Mouse (Mus musculus): ENCODE measurements around the gene Ints14.
A peak's percentile ranks its signal among the peaks of the same experiment; 100 is the strongest.
"Not testable (repeated sequence)": the region's sequence is repeated elsewhere in the genome, so short reads cannot be mapped to it uniquely, and the experiment has no call there.

Ints14 gene

DNA sequence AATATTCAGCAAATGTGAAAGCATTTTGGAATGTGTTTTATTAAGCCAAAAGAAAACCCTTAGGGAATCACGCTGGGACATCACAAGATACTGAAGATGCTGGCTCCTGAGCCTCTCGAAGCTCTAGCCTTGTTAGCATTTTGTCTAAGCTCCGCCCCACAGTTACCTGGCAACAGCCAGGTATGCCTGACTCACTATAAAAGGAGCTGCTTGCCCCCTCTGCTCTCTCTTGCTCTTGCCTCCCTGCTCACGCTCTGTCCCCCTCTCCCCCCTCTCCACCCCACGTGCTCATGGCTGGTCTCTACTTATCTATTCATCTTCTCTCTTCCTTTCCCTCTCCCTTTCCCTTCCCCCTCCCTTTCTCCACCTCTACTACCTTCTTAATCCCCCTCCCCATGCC, 8.7 kb upstream of the Ints14 start:
- DNase-seq (ENCODE audit: low read depth), result no peak

GRCm38 (mm10) chr9:64953190-64953589, 7.5 kb upstream of the Ints14 start:
- no peak for DNase-seq (ENCODE audit: low read depth)

DNA sequence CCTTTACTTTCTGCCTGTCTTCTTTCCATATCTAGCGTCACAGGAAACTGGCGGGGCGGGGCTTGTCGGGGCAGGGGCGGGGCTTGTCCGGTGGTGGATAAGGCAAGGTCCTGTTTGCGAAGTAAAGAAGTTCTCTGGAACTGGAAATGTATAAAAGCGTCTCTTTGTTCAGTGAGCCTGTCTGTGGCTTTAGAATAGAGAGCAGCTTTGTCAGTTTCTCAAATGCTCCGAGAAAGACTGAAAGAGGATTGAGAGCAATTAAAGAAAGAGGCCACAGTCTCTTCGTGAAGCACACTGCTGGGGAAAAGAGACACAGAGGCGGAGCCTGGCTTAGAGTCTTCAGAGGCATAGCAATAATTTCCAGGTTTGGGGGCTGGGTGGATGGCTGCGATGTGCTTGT, 4.4 kb upstream of the Ints14 start:
- DNase-seq (ENCODE audit: low read depth), result peak; percentile 74

DNA sequence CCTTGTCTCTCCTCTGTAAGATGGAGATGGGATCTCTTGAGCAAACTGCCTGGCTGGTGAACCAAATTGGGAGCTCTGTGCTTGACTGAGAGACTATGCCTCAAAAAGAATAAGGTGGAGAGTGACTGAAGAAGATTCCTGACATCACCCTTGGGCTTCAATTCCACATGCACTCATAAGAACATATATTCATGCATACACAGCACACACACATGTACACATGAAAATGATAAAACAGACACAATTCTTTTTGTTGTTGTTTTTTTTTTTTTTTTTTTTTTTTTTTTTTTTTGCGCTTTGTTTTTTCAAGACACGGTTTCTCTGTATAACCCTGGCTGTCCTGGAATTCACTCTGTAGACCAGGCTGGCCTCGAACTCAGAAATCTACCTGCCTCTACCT, 3.4 kb upstream of the Ints14 start:
- no peak for DNase-seq (ENCODE audit: low read depth)

DNA sequence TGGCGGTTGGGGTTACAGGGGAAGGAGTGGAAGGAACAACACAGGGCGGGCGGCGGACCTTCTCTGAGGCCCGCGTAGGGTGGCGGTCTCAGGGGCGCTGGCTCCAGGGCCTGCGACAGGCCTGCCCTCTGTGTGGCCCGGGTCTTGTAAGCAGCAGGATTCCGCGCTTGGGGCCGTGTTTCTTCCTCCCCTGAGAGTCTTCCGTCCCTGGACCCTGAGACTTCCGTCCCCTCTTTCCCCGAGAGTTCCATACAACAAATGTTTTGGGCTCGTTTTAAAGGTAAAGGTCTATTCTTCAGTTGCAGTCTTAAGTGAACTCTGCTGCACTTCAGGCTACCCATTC, 244 bp downstream of the Ints14 start:
- DNase-seq (ENCODE audit: low read depth), result no peak

DNA sequence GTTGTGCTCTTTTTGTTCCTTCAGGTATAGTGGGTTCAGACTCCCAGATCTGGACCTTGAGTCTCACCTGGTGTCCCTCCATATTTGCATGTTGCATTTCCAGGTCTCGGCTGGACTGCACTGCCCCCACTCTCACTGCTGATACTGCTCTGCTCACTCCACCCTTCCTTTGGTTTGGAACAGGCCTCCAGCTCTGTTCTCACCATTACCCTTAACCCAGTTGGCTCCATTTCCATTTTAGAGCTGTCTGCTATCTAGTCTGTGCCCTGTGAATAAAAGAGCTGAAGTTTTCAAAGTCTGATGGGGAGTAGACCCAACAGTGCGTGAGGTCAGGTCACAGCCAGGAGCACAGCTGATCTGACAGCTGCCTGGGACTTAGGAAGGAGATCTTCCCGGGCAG, 19.8 kb downstream of the Ints14 start:
- no peak for DNase-seq (ENCODE audit: low read depth)

- no peak for DNase-seq (ENCODE audit: low read depth)
Measured at GRCm38 (mm10) chr9:64981904-64982303, 21.2 kb downstream of the Ints14 start.

DNA sequence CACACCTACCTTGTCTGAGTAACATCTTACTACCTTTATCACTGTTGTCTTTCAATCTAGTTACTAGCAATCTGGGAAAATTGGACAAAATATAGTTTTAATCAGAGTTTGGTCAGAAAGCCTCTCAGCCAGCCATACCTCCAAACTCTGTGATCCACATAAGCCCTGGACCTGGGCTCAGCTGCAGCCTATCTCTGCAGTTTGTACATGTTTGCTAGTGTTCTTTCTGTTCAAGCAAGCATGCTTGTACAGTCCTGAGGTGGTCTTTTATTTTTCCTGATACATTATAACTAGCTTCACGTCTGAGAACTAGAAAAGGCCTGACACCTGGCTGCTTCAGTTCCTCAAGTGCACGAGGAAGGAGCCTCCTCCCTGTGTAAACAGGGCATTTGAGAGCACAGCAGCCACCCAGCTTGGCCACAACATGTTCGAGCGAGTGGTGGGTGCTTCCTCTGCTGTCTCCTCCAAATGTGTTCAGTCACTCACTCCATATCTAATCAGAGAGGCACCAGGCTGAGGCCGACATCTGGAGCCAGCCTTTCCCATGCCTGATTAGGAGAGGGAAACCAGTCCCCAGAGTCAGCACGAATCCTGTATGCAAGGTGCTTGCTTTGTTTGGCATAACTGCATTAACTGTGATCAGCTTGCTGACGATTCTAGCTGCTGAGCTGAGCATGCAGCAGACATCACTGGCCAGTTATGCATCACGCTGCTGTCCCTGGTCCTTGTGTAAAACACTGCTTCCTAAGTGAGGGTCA, 24.5 kb downstream of the Ints14 start:
- DNase-seq (ENCODE audit: low read depth), result no peak

GRCm38 (mm10) chr9:64985807-64986206, 25.1 kb downstream of the Ints14 start:
- DNase-seq (ENCODE audit: low read depth), result no peak

GRCm38 (mm10) chr9:64987651-64988050, 26.9 kb downstream of the Ints14 start:
- DNase-seq (ENCODE audit: low read depth), result no peak

- no peak for DNase-seq (ENCODE audit: low read depth)
Measured at GRCm38 (mm10) chr9:64988443-64988842, 27.7 kb downstream of the Ints14 start.

DNA sequence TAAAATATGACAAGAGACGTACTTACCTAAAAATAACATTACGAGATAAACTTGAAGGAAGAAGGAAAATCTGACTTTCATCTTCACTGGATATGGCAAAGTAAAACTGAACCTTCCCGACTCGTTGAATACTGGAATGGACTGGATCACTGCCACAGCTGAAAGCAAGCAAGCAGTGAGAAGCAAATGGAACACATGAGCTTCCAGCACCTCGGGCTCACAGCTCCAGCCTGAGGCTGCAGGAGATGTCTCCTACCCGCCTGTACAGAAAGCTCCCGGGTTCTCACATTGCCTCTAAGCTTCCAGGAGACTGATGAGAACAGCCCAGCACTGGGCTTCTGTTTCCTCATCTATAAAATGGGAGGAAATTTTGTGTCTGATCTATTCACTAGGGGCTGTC, 29.6 kb downstream of the Ints14 start:
- no peak for DNase-seq (ENCODE audit: low read depth)

- DNase-seq (ENCODE audit: low read depth), result not testable (repeated sequence)
Measured at GRCm38 (mm10) chr9:64995464-64995863, 34.8 kb downstream of the Ints14 start.

DNA sequence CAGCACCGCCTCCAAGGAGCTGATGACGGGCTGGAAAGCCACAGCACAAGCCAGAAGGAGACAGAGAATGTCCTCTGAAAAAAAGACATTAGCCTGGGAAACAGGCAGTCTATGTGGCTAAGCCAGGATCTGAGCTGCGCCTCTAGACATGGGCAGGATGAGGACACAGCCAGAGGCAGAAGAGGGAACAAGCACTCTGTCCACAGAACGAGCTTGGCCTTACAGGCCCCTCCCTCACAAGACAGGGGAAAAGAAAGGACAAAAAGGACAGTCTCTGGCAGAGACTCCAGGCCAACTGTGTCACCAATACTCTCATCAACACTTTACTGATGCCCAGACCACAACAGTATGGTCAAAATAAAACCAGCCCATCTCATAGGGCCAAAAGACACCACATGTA, 40.8 kb downstream of the Ints14 start:
- DNase-seq (ENCODE audit: low read depth), result no peak

- DNase-seq (ENCODE audit: low read depth), result no peak
Measured at GRCm38 (mm10) chr9:65005737-65006136, 45.0 kb downstream of the Ints14 start.

DNA sequence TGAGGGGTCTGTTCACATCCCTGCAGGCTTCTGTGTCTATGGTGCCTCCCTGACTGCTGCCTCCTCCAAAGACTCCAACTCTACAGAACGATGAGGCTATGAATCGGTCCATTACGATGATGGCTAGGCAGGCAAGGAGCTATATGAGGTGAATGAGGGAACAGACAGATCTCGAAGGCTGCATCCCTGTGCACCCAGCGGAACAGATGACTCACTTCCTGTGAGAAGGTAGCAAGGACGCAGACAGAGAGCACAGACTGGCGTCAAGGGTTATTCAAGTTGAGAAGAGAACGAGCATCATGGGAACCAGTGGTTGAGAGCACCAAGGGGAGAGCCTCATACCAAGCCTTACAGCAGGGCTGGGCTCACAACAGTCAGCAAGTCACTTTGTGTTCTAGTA, 49.9 kb downstream of the Ints14 start:
- peak; percentile 86 for DNase-seq (ENCODE audit: low read depth)

- peak; percentile 49 for DNase-seq (ENCODE audit: low read depth)
Measured at GRCm38 (mm10) chr9:65011304-65011703, 50.6 kb downstream of the Ints14 start.

- DNase-seq (ENCODE audit: low read depth), result no peak
Measured at GRCm38 (mm10) chr9:65015461-65016222, 54.9 kb downstream of the Ints14 start.

DNA sequence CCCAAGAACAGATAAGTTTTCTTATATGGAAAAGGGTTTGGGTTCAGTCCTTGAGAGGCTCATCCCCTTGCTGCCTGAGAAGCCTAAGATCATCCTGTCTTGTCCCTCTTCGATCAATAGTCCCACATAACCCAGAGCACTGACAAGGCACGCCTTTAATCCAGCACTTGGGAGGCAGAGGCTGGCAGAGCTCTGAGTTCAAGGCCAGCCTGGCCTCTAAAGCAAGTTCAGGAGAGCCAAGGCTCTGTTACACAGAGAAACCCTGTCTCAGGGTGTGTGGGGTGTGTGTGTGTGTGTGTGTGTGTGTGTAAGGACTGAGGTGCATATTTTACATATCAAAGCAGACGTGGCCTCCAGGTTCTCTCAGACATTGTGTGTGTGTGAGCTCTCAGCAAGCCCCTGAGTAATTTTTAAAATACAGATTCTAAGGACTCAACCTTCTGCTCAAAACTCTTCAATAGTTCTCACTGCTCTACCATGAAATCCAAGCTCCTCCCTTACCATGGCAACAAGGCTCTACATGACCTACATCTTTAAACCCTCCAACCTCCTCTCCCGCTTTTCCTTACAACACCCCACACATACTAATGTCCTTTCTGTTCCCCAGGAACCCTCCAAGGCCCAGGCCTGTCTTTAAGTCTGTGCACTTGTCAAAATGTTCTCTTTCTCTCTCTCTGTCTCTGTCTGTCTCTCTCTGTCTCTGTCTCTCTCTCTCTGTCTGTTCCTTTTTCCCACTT, 55.7 kb downstream of the Ints14 start:
- DNase-seq (ENCODE audit: low read depth), result no peak

DNA sequence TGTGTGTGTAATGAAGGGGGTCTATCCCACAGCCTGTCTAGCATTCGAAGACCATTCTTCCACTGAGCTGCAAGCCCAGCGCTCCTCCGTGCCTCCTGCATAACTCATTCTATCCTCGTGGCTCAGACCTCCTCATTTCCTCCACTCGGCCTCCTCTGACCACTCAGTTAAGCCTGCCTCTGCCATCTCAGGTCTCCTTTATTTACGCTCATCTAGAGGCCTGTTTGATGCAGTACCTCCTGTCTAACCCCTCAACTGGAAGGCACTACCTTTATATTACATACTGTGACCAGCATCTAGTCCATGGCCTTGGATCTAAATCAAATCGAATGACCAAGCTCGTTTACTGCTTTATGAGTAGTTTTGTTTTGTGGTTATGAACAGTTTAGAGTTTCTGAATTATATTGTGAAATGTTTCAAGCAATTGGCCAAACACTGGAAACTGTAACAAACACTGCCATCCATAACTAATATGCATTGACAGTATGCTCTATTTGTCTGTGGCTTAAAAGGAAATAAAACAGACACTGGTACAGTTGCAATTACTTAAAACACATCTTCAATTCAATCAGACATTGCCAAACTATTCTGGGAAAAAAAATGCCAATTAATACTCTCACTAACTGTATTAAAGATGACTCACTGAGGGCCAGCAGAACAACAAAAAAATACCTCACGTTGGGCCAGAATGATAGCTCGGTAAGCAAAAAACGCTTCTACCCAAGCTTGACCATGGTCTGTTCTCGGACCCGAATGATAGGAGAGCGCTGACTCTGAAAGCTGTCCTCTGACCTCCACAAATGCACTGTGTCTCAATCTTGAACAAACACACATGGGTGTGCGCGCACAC, 56.5 kb downstream of the Ints14 start:
- DNase-seq (ENCODE audit: low read depth), result peak; percentile 36

- no peak for DNase-seq (ENCODE audit: low read depth)
Measured at GRCm38 (mm10) chr9:65017896-65018295, 57.2 kb downstream of the Ints14 start.

- peak; percentile 48 for DNase-seq (ENCODE audit: low read depth)
Measured at GRCm38 (mm10) chr9:65018588-65019121, 58.0 kb downstream of the Ints14 start.

Measured in 416B (cell line).